Mouse (Mus musculus) heart, postnatal 0 days (tissue): Measurements from ENCODE around the gene Ptpn18.

Experiments used
- CTCF ChIP-seq: IDR thresholded peaks from 2 replicates; pipeline ENCODE4 v1.5.1; 2016; ENCODE audit warnings: antibody characterized with exemption, control low read depth, low read depth
- EP300 ChIP-seq: IDR thresholded peaks from 2 replicates; pipeline ENCODE4 v1.6.1; 2016; ENCODE audit warnings: antibody characterized with exemption, low read depth

DNA sequence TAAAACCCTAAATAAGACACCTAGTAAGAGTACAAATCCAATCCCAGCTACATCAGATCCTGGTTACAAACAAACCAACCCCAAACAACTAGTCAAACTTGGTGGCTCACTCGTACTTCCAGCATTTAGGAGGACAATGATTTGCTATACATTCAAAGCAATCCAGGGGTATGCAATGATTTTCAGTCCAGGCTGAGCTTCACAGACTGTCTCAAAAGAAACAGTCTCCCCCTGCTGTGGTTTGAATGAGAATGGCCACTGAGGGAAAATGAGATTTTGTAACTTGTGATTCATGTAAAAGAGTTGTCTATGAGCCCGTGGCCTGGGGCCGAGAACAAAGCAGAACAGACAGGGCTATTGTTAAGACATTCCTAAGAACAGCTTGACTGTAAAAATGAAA lies 48.4 kb downstream of the Ptpn18 start:
- TF ChIP-seq EP300, result no peak
- no peak for TF ChIP-seq CTCF
